Mouse (Mus musculus): ENCODE results near the gene Gm49673. TPM values are rescaled to one million over a fixed set of nuclear protein-coding genes. Genes with fewer than 3 reads are reported as not detected.
"Not testable (repeated sequence)": the region's sequence is repeated elsewhere in the genome, so short reads cannot be mapped to it uniquely, and the experiment has no call there.

The Gm49673 gene
- polyA plus RNA-seq (2015; fragmentation: Nextera tagmentation; extraction: Ambion mirVana), result not detected in 2 replicates

- peak within 1 kb of the TSS; percentile 58 for H3K4me2 ChIP-seq (ENCODE audit: low read length)
- H3K9me3 ChIP-seq (ENCODE audit: control insufficient read depth, low read length); H3K27me3 ChIP-seq (replicated peaks; ENCODE audit: control insufficient read depth, insufficient read depth, low read length); H3K4me1 ChIP-seq (replicated peaks; ENCODE audit: control insufficient read depth, insufficient read depth, low read length); H3K36me3 ChIP-seq (ENCODE audit: control insufficient read depth, insufficient read depth); H3K27ac ChIP-seq (ENCODE audit: low read length): not testable (repeated sequence)
- under 1% methylated on average over 40 of the region's 67 CpGs for WGBS
- H3K4me3 ChIP-seq (replicated peaks; ENCODE audit: low read length), result peak within 1 kb of the TSS; percentile 53
- peak; percentile 98 for ATAC-seq
- H3K9ac ChIP-seq (replicated peaks; ENCODE audit: low read depth, low read length), result peak within 1 kb of the TSS; percentile 63
Measured at GRCm38 (mm10) chr17:8147439-8148316, at the start of gene Gm49673, which contains the start of gene Rnaset2a. Gene Gm49673 (minus strand): TSS chr17:8147788. Gene Rnaset2a (minus strand): TSS chr17:8148097.

GRCm38 (mm10) chr17:8195685-8196376, 48.2 kb upstream of the Gm49673 start:
- 96% methylated on average over 8 of the region's 8 CpGs for WGBS
- no peaks in the 10 kb centered on the region for H3K9me3 ChIP-seq (ENCODE audit: control insufficient read depth, low read length)

GRCm38 (mm10) chr17:8193678-8194077, 46.1 kb upstream of the Gm49673 start:
- Histone ChIP-seq H3K4me3 (replicated peaks; ENCODE audit: low read length) (no peak overlapping the region), H3K4me2 (ENCODE audit: low read length) (no peak overlapping the region), H3K4me1 (replicated peaks; ENCODE audit: control insufficient read depth, insufficient read depth, low read length) (no peaks in the 10 kb centered on the region), H3K36me3 (ENCODE audit: control insufficient read depth, insufficient read depth) (peaks cover 20% of the 10 kb centered on the region), H3K9ac (replicated peaks; ENCODE audit: low read depth, low read length) (no peak overlapping the region), H3K9me3 (ENCODE audit: control insufficient read depth, low read length) (no peaks in the 10 kb centered on the region), H3K27ac (ENCODE audit: low read length) (no peak overlapping the region), H3K27me3 (replicated peaks; ENCODE audit: control insufficient read depth, insufficient read depth, low read length) (no peaks in the 10 kb centered on the region)
- ATAC-seq, result no peak
- WGBS, result 91% methylated on average over 8 of the region's 8 CpGs

More at GRCm38 (mm10) chr17:8195685-8196376, 48.2 kb upstream of the Gm49673 start:
- Histone ChIP-seq H3K4me2 (ENCODE audit: low read length) (no peak overlapping the region), H3K9ac (replicated peaks; ENCODE audit: low read depth, low read length) (no peak overlapping the region), H3K27ac (ENCODE audit: low read length) (no peak overlapping the region), H3K4me1 (replicated peaks; ENCODE audit: control insufficient read depth, insufficient read depth, low read length) (no peaks in the 10 kb centered on the region), H3K4me3 (replicated peaks; ENCODE audit: low read length) (no peak overlapping the region), H3K36me3 (ENCODE audit: control insufficient read depth, insufficient read depth) (peaks cover 16% of the 10 kb centered on the region), H3K27me3 (replicated peaks; ENCODE audit: control insufficient read depth, insufficient read depth, low read length) (no peaks in the 10 kb centered on the region)
- ATAC-seq, result no peak

- Histone ChIP-seq H3K27ac (ENCODE audit: low read length) (no peak overlapping the region), H3K27me3 (replicated peaks; ENCODE audit: control insufficient read depth, insufficient read depth, low read length) (no peaks in the 10 kb centered on the region), H3K9me3 (ENCODE audit: control insufficient read depth, low read length) (no peaks in the 10 kb centered on the region), H3K9ac (replicated peaks; ENCODE audit: low read depth, low read length) (no peak overlapping the region), H3K4me3 (replicated peaks; ENCODE audit: low read length) (no peak overlapping the region), H3K4me2 (ENCODE audit: low read length) (no peak overlapping the region), H3K36me3 (ENCODE audit: control insufficient read depth, insufficient read depth) (peaks cover 24% of the 10 kb centered on the region), H3K4me1 (replicated peaks; ENCODE audit: control insufficient read depth, insufficient read depth, low read length) (no peaks in the 10 kb centered on the region)
- ATAC-seq, result no peak
- 94% methylated on average over 7 of the region's 7 CpGs for WGBS
Measured at GRCm38 (mm10) chr17:8184217-8184616, 36.6 kb upstream of the Gm49673 start.

- no peak for ATAC-seq
Measured at GRCm38 (mm10) chr17:8183815-8184214, 36.2 kb upstream of the Gm49673 start.

GRCm38 (mm10) chr17:8177090-8177489, 29.5 kb upstream of the Gm49673 start:
- Histone ChIP-seq H3K27ac (ENCODE audit: low read length) (no peak overlapping the region), H3K36me3 (ENCODE audit: control insufficient read depth, insufficient read depth) (peaks cover 16% of the 10 kb centered on the region), H3K4me1 (replicated peaks; ENCODE audit: control insufficient read depth, insufficient read depth, low read length) (peaks cover 6% of the 10 kb centered on the region), H3K9ac (replicated peaks; ENCODE audit: low read depth, low read length) (no peak overlapping the region), H3K27me3 (replicated peaks; ENCODE audit: control insufficient read depth, insufficient read depth, low read length) (no peaks in the 10 kb centered on the region), H3K9me3 (ENCODE audit: control insufficient read depth, low read length) (no peaks in the 10 kb centered on the region), H3K4me2 (ENCODE audit: low read length) (no peak overlapping the region), H3K4me3 (replicated peaks; ENCODE audit: low read length) (no peak overlapping the region)
- ATAC-seq, result peak; percentile 72
- WGBS, result 26% methylated on average over 5 of the region's 5 CpGs

More at GRCm38 (mm10) chr17:8183815-8184214, 36.2 kb upstream of the Gm49673 start:
- no peak overlapping the region for H3K4me2 ChIP-seq (ENCODE audit: low read length)
- H3K4me3 ChIP-seq (replicated peaks; ENCODE audit: low read length), result no peak overlapping the region
- no peak overlapping the region for H3K9ac ChIP-seq (replicated peaks; ENCODE audit: low read depth, low read length)
- H3K9me3 ChIP-seq (ENCODE audit: control insufficient read depth, low read length), result no peaks in the 10 kb centered on the region
- no peaks in the 10 kb centered on the region for H3K4me1 ChIP-seq (replicated peaks; ENCODE audit: control insufficient read depth, insufficient read depth, low read length)
- no peaks in the 10 kb centered on the region for H3K27me3 ChIP-seq (replicated peaks; ENCODE audit: control insufficient read depth, insufficient read depth, low read length)
- 90% methylated on average over 5 of the region's 5 CpGs for WGBS
- no peak overlapping the region for H3K27ac ChIP-seq (ENCODE audit: low read length)
- peaks cover 24% of the 10 kb centered on the region for H3K36me3 ChIP-seq (ENCODE audit: control insufficient read depth, insufficient read depth)

GRCm38 (mm10) chr17:8171081-8171480, 23.5 kb upstream of the Gm49673 start:
- 70% methylated on average over 4 of the region's 4 CpGs for WGBS
- Histone ChIP-seq H3K27me3 (replicated peaks; ENCODE audit: control insufficient read depth, insufficient read depth, low read length) (no peaks in the 10 kb centered on the region), H3K36me3 (ENCODE audit: control insufficient read depth, insufficient read depth) (peaks cover 27% of the 10 kb centered on the region), H3K27ac (ENCODE audit: low read length) (no peak overlapping the region), H3K4me3 (replicated peaks; ENCODE audit: low read length) (no peak overlapping the region), H3K9me3 (ENCODE audit: control insufficient read depth, low read length) (no peaks in the 10 kb centered on the region), H3K9ac (replicated peaks; ENCODE audit: low read depth, low read length) (no peak overlapping the region), H3K4me1 (replicated peaks; ENCODE audit: control insufficient read depth, insufficient read depth, low read length) (peaks cover 3% of the 10 kb centered on the region; the same call in 1 of the 2 replicates), H3K4me2 (ENCODE audit: low read length) (no peak overlapping the region)
- no peak for ATAC-seq

GRCm38 (mm10) chr17:8170331-8170730, 22.7 kb upstream of the Gm49673 start:
- H3K27ac ChIP-seq (ENCODE audit: low read length), result no peak overlapping the region
- WGBS, result 95% methylated on average over 7 of the region's 7 CpGs
- H3K4me3 ChIP-seq (replicated peaks; ENCODE audit: low read length), result no peak overlapping the region
- peaks cover 24% of the 10 kb centered on the region for H3K36me3 ChIP-seq (ENCODE audit: control insufficient read depth, insufficient read depth)
- peaks cover 3% of the 10 kb centered on the region; the same call in 1 of the 2 replicates for H3K4me1 ChIP-seq (replicated peaks; ENCODE audit: control insufficient read depth, insufficient read depth, low read length)
- H3K9me3 ChIP-seq (ENCODE audit: control insufficient read depth, low read length), result no peaks in the 10 kb centered on the region
- no peaks in the 10 kb centered on the region for H3K27me3 ChIP-seq (replicated peaks; ENCODE audit: control insufficient read depth, insufficient read depth, low read length)
- H3K4me2 ChIP-seq (ENCODE audit: low read length), result no peak overlapping the region
- ATAC-seq, result no peak
- no peak overlapping the region for H3K9ac ChIP-seq (replicated peaks; ENCODE audit: low read depth, low read length)

- H3K4me1 ChIP-seq (replicated peaks; ENCODE audit: control insufficient read depth, insufficient read depth, low read length); H3K27me3 ChIP-seq (replicated peaks; ENCODE audit: control insufficient read depth, insufficient read depth, low read length); H3K4me2 ChIP-seq (ENCODE audit: low read length); H3K27ac ChIP-seq (ENCODE audit: low read length); H3K9ac ChIP-seq (replicated peaks; ENCODE audit: low read depth, low read length); H3K9me3 ChIP-seq (ENCODE audit: control insufficient read depth, low read length); H3K4me3 ChIP-seq (replicated peaks; ENCODE audit: low read length); ATAC-seq: not testable (repeated sequence)
- 93% methylated on average over 6 of the region's 8 CpGs for WGBS
- H3K36me3 ChIP-seq (ENCODE audit: control insufficient read depth, insufficient read depth), result peaks cover 19% of the 10 kb centered on the region
Measured at GRCm38 (mm10) chr17:8167436-8167835, 19.8 kb upstream of the Gm49673 start.

Data from forebrain, embryonic 16.5 days (tissue).